Mouse (Mus musculus) mature B cell (primary cell): Measurements from ENCODE around the gene Zfyve27.

Experiments
- in situ Hi-C: fragments of 300-500 bp; cut with MboI; formaldehyde crosslinking; loops from 2 replicates; pipeline ENCODE4 v1.14.3; 2019

Zfyve27 gene

DNA sequence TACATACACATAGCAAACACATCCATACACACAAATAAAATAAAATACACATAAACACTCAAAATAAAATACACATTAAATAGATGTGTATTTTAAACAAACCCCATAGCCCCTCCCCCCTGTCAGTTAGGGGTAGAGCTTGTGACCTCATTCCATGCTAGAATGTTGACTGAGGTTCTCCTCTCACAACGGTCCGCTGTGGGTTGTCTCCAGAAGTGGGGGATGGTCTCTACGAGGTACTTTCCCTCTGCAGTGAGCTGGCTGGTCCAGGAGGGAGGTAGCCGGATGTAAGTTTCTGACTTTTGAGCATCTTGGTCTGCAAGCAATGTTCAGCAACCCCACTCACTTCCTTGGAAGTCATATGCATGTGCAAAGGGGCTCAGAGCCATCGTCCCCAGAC lies at the start of gene Zfyve27:
Gene Zfyve27, plus strand, starts transcription at position 188 of the 400 bp plus-strand sequence.
- in situ Hi-C loops: no loop called here

DNA sequence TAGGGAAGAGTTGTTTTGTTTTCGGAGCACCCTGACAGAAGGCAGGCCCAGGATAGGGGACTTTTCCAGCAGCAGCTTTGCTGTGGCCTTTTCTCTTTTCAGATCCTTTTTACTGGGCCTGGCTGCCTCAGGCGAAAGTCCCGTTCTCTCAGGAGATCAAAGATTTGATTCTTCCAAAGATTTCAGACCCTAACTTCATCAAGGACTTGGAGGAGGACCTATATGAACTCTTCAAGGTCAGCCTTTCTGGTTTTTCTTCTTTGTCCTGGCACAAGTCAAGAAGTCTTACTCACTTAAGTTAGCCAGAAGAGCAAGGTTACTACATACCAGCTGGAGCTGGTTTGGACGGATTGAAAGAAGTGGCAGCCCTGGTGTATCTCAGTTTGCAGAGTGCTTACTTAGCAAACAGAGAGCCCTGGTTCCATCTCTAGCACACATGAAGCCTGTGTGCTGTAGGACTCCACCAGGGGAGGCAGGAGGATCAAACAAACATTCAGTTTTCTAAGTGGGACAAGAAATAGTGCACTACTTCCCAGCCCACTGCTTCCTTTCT lies 47.9 kb upstream of the Zfyve27 start:
- in situ Hi-C loops: no loop called here

DNA sequence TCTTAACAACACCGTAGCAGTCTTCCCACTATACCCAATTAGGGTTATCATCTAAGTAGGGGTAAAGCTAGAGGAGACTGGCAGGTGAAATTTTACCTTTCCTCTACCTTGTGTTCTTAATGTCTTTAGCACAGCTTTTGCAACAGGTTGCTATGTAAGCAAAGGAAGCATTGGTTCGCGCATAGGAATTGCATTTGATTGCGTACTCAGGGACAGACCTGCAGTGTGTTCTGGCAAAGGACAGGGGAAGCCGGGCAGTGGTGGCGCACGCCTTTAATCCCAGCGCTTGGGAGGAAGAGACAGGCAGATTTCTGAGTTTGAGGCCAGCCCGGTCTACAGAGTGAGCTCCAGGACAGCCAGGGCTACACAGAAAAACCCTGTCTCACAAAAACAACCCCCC lies 45.6 kb upstream of the Zfyve27 start:
- in situ Hi-C loops: no loop called here

DNA sequence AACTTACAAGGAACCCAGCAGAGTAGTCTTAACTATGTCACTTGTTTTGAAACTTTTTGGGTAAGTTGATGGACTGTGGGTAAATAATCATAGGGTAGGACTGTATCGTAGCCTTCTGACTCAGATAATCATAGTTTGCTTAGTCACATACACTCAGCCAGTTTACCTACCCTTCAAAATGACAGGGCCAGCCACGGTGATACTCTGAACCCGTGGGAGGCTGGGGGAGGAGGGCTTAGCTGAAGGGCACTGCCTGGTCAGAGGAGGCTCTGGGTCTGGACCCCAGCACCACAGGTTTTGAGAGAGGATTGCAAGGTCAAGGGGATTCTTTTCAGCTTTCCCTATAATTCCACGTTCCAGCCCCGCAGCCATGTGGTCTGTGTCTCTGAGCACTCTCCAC lies 45.2 kb upstream of the Zfyve27 start:
- in situ Hi-C loops: no loop called here

DNA sequence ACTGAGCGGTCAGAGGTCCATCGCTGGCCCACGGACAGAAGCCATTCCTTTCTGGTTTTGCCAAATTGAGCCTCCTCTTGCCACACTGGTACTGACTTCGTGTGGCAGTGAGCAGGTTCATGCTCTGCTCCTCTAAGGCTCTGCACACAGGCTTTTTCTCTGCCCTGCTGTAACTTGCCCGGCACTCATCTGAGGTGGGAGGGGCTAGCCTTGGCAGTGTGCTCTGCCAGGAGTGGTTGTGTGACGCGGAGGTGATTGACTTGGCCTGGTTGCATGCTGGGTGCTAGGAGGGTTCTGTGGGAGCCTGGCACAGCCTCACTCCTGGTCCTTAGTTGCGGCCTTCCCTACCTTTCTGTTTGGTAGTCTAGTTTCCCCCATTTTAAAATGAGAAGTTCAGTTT lies 43.3 kb upstream of the Zfyve27 start:
- in situ Hi-C loops: no loop called here

DNA sequence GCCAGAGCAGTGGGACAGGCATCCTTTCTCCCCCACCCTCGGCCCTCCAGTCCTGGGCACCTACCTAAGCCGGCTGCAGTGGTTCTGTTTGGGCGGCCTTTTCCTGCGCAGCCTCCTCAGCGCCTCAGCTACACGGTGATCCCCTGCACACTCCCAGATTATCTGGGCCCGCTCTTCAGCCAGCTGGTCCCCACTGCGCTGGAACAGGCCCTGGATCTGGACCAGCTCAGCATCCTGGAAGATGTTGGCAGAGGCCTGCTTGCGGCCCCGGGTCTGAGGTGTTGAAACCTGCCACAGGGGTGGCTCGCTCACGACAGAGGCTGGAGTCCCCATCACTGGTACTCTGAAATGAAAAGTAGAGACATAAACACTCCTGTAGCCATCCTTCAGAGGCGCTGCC lies 39.1 kb upstream of the Zfyve27 start:
- in situ Hi-C loops: no loop called here

DNA sequence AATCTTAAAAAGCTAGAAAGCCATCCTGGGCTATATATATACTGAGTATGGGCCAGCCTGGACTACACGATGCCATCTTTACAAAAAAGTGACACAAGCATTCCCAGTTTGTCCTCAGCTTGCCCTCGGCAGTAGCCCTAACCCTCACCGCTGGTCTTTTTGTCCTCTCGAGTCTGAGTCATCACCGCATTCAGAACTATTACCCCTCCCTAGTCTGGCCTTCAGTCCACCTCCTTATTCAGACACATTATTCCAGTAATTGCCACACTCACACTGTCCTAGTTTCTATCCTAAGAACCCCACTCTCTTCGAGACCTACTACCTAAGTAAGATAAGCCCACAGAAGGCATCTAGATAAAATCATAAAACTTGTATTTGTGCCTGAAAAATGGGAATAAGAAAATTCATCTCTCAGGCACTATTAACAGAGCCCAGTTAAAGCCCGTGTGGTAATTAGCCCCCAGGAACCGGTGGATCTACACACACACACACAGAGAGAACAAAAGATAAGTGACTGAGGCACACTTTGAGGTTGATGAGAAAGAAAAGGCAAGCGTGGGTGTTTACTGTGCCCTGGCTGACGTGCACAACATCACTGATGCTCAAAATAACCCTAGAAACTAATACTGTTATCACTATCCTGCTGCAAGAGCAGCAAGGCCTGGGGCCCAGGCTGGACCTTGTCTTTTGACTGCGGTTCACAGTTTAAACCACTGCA lies 38.1 kb upstream of the Zfyve27 start:
- in situ Hi-C loops: no loop called here

DNA sequence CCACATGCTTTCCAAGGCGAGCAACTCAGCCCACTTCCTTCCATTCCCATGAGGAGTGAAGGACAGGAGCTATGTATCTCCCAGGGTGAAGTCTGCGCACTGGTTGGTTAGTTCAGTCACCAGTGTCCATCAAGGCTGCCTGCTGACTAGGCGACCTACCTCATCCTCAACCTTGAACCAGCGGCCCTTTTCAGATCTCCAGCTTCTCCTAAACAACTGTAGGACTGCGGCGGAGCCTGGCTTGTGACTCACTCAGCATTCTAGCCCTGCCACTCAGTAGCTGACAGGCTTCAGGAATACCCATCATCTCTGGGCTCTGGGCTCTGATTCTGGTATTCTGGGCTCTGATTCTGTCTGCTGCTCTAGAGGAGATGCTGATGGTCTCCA lies 37.5 kb upstream of the Zfyve27 start:
- in situ Hi-C loops: no loop called here

DNA sequence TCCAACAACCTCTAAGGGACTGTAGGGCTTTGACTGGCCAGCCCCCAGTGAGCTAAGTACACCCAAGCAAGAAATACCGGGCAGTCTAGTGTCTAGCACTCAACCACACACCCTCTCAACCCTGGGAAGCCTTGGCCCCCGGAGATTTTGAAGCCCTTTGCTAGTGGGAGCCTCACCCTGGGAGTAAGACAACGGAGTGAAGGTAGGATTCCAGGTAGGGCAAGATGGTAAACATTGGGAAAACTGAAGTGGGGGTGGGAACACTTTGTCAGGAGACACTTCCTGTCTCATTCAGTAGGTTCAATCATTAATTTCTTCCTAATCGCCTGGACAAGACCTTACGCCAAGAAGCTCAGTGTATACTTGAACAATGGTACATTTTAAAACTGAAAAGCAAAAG lies 36.7 kb upstream of the Zfyve27 start:
- in situ Hi-C loops: no loop called here

DNA sequence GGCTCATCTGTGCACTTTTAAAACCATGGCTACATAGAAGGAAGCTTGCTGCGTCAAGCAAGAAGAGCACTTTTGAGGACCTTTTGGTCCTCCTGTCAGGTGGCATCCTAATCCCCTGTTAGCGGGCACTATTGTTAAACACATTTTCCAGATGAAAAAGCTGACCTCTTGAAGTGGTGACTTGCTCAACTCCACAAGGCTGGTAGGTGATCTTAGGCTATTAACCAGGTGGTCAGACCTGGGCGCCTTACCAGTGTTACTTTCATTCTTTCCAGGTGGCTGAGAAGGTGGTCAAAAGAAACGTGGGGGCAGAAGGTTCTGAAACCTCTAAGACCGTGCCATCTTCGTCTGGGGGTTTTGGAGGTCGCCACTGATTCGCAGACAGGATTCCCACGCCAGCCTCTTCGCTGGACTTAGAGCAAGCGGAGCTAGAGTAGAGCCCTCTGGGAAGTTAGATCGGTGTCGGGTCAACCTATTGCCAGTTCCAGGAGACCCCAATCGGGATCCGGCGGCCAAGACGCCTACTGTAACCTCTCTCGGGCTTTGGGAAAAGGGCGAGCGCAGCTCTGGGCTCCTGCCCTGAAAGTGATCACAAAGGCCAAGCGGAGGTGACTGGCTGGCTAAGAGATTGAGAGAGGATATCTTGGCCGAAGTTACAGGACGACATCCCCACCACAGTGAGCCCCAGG lies 35.6 kb upstream of the Zfyve27 start:
- in situ Hi-C loops: no loop called here

DNA sequence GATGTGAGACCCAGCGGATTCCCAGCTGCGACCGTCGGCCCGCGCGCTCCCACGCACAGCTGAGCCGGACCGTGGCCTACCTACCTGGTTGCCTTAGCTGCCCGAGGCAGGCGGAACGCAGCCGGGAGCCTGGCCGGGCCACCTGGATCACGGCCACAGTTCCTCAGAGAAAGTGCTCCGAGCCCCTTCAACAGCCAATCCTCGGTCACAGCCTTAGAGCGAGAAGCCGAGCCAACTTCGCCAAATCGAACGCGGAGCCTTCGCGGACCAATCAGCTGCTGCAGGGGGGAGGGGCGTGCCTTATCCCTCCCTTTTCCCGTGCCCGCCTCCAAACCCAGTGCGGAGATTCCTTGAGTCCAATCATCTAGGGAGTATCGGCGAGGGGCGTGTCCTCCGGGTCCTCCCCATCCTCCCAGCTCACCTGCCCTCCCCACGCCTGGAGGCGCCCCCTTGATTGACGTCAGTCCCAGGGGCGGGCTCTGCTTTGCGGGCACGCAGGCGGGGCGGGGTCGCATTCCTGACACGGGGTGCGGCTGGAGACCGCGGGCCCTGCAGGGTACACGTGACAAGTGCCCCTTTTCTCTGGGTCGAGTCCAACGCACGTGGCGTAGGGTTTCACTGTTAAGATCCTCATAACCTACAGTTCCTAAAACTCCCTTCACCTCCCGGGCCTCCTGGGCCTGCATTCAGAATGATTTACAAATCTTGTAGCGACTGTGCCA lies 34.8 kb upstream of the Zfyve27 start, which contains the start of gene Avpi1:
Gene Avpi1, minus strand, starts transcription at position 273 of the 722 bp plus-strand sequence.
- in situ Hi-C loops: no loop called here

DNA sequence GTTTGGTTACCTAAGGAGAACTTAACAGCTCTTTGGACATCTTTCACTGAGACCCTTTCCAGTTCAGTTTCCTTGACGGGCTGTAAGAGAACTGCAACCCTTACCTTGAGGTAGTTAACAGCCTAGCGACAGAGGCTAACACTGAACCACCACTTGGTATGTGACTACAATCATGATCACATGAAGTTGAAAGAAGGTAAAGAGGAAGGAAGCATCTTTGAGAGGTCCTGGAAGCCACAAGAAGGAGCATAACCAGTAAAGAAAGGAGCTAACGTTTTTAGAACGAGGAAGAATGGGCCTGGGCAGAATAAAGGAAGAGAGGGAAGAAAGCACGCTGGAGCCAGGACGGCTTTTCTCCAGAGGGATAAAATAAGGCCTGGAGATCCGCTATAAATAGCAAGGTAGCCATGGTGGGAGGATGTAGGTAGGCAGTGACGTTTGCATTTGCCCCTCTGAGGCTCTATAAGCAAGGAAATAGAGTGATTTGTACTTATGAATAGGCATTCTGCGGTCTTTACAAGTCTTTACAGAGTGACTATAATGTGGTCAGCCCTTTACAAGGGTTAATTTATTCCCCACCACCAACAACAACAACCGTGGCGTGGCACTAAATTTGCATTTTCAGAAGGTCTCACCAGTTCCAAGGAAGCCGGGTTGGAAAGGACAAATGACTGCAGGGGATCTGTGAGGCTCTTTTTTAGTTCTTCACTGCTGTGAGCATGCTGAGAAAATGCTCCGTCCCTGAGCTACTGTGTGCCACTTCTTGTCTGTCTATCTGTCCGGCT lies 34.0 kb upstream of the Zfyve27 start:
- in situ Hi-C loops: no loop called here

DNA sequence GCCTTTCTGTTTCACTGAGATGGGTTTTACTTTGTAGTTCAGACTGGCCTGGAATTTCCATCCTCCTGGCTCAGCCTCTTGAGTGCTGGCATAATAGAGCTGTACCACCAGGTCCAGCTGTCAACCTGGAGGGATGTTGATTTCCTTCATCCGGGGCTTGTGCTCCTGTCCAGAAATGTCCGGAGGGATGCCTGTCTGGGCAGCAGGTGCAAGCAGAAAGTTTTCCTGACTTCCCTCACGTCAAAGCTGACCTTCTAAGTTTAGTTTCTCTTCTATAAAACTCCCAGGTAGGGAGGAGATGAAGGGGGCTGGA lies 33.5 kb upstream of the Zfyve27 start:
- in situ Hi-C loops: no loop called here

DNA sequence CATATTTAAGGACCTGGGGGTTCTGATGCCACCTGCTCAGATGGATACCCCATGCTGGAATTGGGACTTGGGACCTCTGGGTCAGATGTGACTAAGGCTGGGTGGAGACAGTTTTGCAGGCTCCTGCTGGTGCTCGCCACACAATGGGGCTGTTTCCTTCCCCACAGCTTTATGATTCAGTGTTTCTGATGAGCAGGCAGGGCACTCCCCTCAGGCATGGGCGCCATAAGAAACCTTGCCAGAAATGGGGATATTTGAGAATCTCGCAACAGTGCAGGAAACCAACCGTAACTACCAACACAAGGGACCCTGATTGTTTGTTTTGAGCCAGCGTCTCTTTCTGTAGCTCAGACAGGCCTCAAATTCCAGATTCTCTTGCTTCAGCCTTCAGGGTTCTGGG lies 32.6 kb upstream of the Zfyve27 start:
- in situ Hi-C loops: no loop called here

DNA sequence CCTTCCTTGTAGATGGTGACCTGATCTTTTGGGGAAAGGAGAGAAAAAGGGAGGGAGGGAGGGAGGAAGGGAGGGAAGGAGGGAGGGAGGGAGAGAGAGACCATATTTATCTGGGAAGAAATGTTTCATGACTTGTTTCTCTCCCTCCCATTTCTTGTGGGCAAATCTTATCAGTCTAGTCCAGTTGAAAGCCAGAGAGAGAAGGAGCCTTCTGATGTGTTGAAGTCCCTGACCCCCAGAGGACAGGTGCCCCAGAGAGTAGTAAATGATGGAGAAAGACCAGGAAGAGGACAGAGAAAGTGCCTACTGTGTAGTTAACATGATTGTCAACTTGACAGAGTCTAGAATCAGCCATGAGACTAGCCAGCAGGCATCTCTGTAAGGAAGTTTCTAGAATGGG lies 28.7 kb upstream of the Zfyve27 start:
- in situ Hi-C loops: no loop called here

DNA sequence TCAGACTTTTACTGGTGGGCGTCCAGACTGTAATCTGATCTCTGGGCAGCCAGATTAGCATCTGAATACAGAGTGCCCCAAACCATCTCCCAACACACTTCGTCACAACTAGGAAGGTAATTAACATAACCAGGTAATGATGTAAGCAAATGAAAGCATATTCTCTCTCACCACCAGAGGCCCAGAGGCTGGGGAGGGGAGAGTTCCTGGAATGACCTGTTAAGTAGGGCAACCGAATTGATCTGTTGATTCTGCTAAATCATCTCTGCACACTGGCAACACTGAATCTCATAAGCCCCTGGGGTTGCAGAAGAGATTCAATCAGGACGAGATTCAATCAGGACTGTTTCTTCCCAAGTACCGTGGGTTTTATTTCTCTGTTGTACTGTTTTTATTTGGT lies 27.6 kb upstream of the Zfyve27 start:
- in situ Hi-C loops: no loop called here

DNA sequence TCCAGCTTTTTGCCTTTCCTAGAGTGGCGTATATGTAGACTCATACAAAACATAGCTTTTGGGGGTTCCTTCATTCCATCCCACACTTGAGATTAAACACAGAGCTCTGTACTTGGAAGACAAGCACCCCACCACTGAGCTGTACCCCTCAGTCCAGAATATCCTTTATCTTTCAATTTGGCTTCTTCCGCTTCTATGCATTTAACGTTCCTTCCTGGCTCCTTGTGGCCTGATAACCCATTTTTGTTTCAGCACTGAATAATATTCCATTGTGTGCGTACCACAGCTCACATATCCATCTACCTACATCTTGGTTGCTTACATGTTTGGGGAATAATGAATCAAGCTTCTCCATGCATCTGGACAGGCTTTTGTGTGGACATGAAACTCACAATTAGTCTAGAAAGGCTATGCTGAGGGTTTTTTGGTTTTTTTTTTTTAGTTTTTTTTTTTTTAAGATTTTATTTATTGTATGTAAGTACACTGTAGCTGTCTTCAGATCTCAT lies 26.5 kb upstream of the Zfyve27 start:
- in situ Hi-C loops: no loop called here

DNA sequence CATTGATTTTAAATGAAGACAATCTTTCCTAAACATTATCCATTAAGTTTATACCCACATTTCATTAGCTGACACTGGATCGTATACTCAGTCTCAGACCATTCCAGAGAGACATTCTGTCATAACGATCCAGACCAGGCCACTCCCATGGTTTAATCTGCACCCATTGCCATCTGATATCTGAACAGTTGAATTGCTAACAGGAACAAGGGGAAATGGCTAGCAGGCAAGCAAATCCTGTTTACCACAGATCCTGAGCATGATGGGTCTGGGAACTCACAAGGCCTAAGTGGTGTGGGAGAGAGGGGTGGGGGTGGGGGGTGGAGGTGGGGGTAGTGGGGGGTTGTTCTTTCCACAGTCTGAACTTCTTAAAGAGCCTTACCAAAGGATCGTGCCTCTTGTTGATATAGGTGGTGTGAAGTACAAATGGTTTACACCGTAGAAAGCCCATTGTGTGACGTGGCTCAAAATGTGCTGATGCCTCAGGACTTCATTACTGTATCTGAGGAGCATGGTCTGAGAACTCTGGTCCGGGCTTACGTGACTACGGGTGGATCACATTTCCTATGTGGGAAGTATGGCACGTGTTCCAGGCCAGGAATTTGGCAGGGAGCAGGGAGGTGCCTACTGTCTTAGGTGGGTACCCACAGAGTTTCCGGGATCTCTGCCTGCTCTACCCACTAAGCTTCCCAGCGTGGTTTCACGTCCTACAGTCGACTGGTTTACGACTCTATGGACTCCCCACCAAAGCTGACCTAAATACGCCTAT lies 25.1 kb upstream of the Zfyve27 start:
- in situ Hi-C loops: no loop called here

DNA sequence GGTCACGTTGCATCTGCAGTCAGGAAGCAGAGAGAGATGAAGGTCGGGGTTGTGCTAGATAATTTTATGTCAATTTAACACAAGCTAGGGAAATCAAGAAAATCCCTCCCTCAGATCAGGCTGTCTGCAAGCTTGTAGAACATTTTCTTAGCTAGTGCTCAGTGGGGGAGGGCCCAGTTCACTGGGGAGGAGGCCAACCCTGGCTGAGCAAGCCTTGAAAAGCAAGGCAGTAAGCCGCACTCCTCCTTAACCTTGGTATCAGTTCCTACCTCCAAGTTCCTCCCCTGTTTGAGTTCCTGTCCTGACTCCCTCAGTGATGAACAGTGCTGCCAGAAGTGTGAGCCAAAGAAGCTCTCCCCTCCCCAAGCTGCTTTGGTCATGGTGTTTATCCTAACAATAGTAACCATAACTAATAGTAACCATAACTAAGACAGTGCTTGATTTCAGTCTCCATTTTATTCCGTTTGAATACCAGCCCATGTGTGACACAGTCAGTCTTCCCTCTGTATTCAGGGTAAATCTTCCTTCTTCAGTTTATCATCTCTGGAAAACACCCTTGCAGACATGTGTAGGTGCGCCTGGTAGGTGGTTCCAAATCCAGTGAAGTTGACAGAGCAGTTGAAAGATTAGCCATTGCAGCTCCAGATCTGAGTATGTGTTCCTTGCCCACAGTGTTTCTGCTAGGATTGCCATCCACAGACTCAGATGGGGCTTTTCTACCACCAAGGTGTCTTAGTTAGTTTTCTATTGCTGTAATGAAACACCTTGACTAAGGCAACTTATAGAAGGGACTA lies 23.8 kb upstream of the Zfyve27 start:
- in situ Hi-C loops: no loop called here

DNA sequence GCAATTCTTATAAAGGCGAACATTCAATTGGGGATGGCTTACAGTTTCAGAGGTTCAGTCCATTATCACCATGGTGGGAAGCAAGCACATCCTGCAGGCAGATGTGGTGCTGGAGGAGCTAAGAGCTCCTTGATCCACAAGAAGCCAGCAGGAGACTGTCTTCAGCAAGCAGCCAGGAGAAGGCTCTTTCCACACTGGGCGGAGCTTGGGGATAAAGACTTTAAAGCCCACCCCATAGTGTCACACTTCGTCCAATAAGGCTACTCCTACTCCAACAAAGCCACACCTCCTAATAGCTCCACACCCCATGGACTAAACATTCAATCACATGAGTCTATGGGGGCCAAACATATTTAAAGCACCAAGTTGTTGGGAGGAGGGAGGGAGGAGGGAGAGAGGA lies 21.8 kb upstream of the Zfyve27 start:
- in situ Hi-C loops: no loop called here
